Mouse (Mus musculus): ENCODE measurements around the gene Crip2. TPM values are rescaled to one million over a fixed set of nuclear protein-coding genes. Genes with fewer than 3 reads are reported as not detected.

The Crip2 gene
- 198 and 211 TPM in 2 replicates for polyA plus RNA-seq (2014; fragmentation: Nextera tagmentation; extraction: Ambion mirVana)

GRCm38 (mm10) chr12:113139908-113140615, at the start of gene Crip2:
Crip2 (plus strand) TSS chr12:113140236.
- H3K9ac ChIP-seq (ENCODE audit: low read length) = peak within 1 kb of the TSS; percentile 63
- peak; percentile 89 for ATAC-seq (ENCODE audit: insufficient read depth, low FRiP score, low TSS enrichment)
- H3K4me3 ChIP-seq (ENCODE audit: low read depth, low read length) = peak within 1 kb of the TSS; percentile 56
- DNase-seq (ENCODE audit: low spot score) = peak; percentile 94
- H3K27ac ChIP-seq (ENCODE audit: low read depth, low read length) = peak within 1 kb of the TSS; percentile 78
- peaks cover 26% of the 10 kb centered on the region for H3K4me1 ChIP-seq (ENCODE audit: control insufficient read depth, insufficient read depth, low read length)
- no peaks in the 10 kb centered on the region for H3K9me3 ChIP-seq (ENCODE audit: control insufficient read depth, low read length)
- WGBS = under 1% methylated on average over 65 of the region's 68 CpGs
- H3K36me3 ChIP-seq (ENCODE audit: control insufficient read depth, insufficient read depth, low read length) = peaks cover 17% of the 10 kb centered on the region
- H3K4me2 ChIP-seq (ENCODE audit: low read depth) = peak within 1 kb of the TSS; percentile 62
- 0 out of 2 replicates have a peak, but pooled peaks cover 6% of the 10 kb centered on the region for H3K27me3 ChIP-seq (ENCODE audit: control insufficient read depth, insufficient read depth, low read length)

GRCm38 (mm10) chr12:113097040-113097439, 43.0 kb upstream of the Crip2 start:
- 88% methylated on average over 5 of the region's 5 CpGs for WGBS
- no peak for ATAC-seq (ENCODE audit: insufficient read depth, low FRiP score, low TSS enrichment)
- Histone ChIP-seq H3K9me3 (ENCODE audit: control insufficient read depth, low read length) (no peaks in the 10 kb centered on the region), H3K4me2 (ENCODE audit: low read depth) (peak overlapping the region; percentile 95), H3K4me1 (ENCODE audit: control insufficient read depth, insufficient read depth, low read length) (peaks cover 16% of the 10 kb centered on the region), H3K9ac (ENCODE audit: low read length) (no peak overlapping the region), H3K27me3 (ENCODE audit: control insufficient read depth, insufficient read depth, low read length) (no peaks in the 10 kb centered on the region), H3K4me3 (ENCODE audit: low read depth, low read length) (no peak overlapping the region), H3K36me3 (ENCODE audit: control insufficient read depth, insufficient read depth, low read length) (no peaks in the 10 kb centered on the region), H3K27ac (ENCODE audit: low read depth, low read length) (no peak overlapping the region)
- DNase-seq (ENCODE audit: low spot score) = no peak

- no peaks in the 10 kb centered on the region for H3K27me3 ChIP-seq (ENCODE audit: control insufficient read depth, insufficient read depth, low read length)
- DNase-seq (ENCODE audit: low spot score) = peak; percentile 74
- no peaks in the 10 kb centered on the region for H3K36me3 ChIP-seq (ENCODE audit: control insufficient read depth, insufficient read depth, low read length)
- H3K4me3 ChIP-seq (ENCODE audit: low read depth, low read length) = peak within 1 kb of the TSS; percentile 100
- H3K4me1 ChIP-seq (ENCODE audit: control insufficient read depth, insufficient read depth, low read length) = peaks cover 16% of the 10 kb centered on the region
- H3K4me2 ChIP-seq (ENCODE audit: low read depth) = peak within 1 kb of the TSS; percentile 95
- peak within 1 kb of the TSS; percentile 99 for H3K9ac ChIP-seq (ENCODE audit: low read length)
- peak within 1 kb of the TSS; percentile 86 for H3K27ac ChIP-seq (ENCODE audit: low read depth, low read length)
- ATAC-seq (ENCODE audit: insufficient read depth, low FRiP score, low TSS enrichment) = peak; percentile 70
- H3K9me3 ChIP-seq (ENCODE audit: control insufficient read depth, low read length) = no peaks in the 10 kb centered on the region
- 2% methylated on average over 21 of the region's 53 CpGs for WGBS
These were observed 42.2 kb upstream of the Crip2 start, which contains the start of gene Mta1 for GRCm38 (mm10) chr12:113097749-113098281. Mta1 (plus strand) TSS chr12:113098278.

- Histone ChIP-seq H3K27ac (ENCODE audit: low read depth, low read length) (peak overlapping the region; percentile 86), H3K4me3 (ENCODE audit: low read depth, low read length) (peak overlapping the region; percentile 100), H3K4me2 (ENCODE audit: low read depth) (peak overlapping the region; percentile 95), H3K27me3 (ENCODE audit: control insufficient read depth, insufficient read depth, low read length) (no peaks in the 10 kb centered on the region), H3K9ac (ENCODE audit: low read length) (peak overlapping the region; percentile 99), H3K36me3 (ENCODE audit: control insufficient read depth, insufficient read depth, low read length) (no peaks in the 10 kb centered on the region), H3K4me1 (ENCODE audit: control insufficient read depth, insufficient read depth, low read length) (peaks cover 16% of the 10 kb centered on the region), H3K9me3 (ENCODE audit: control insufficient read depth, low read length) (no peaks in the 10 kb centered on the region)
- WGBS = under 1% methylated on average over 32 of the region's 60 CpGs
- ATAC-seq (ENCODE audit: insufficient read depth, low FRiP score, low TSS enrichment) = peak; percentile 22
- DNase-seq (ENCODE audit: low spot score) = peak; percentile 48
These were observed 41.4 kb upstream of the Crip2 start for GRCm38 (mm10) chr12:113098530-113099151.

DNA sequence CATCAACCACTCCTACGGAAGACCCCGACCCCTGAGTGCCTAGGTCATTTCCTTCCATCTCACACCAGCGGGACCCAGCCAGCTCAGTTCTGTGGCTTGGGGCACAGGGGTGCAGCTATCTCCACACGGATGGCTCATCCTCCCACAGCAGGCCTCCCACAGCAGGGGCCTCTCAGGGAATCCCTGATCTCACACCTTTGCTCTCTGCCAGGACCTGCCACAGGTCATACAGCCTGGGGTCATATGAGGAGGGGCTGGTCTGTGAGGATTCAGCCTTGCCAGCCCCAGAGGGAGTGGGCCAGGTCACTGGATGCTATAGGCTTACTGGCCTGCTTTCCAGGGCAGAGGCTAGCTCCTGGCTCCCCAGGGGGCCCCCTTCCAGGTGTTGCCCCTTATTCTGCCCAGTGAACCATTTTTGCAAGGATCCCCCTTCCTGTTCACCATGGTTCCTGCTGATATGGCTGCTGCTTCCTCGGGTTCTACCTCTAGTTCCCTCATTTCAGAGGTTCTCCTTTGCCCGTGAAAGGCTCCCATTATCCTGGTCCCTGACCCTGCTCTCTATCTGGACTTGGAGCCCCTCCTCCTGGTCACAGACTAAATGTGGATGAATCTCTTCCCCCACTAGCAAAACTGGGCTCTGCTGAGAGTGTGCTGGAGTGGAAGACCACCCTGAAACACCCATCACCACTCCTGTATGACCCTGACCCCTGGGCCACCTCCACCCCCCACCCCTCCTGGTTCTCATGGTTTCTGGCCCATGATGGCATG, 40.4 kb upstream of the Crip2 start:
- Histone ChIP-seq H3K9me3 (ENCODE audit: control insufficient read depth, low read length) (no peaks in the 10 kb centered on the region), H3K4me3 (ENCODE audit: low read depth, low read length) (peak overlapping the region; percentile 100), H3K27me3 (ENCODE audit: control insufficient read depth, insufficient read depth, low read length) (no peaks in the 10 kb centered on the region), H3K4me2 (ENCODE audit: low read depth) (peak overlapping the region; percentile 95), H3K36me3 (ENCODE audit: control insufficient read depth, insufficient read depth, low read length) (no peaks in the 10 kb centered on the region), H3K27ac (ENCODE audit: low read depth, low read length) (no peak overlapping the region), H3K4me1 (ENCODE audit: control insufficient read depth, insufficient read depth, low read length) (peaks cover 16% of the 10 kb centered on the region), H3K9ac (ENCODE audit: low read length) (peak overlapping the region; percentile 99)
- no peak for ATAC-seq (ENCODE audit: insufficient read depth, low FRiP score, low TSS enrichment)
- WGBS = 41% methylated on average over 6 of the region's 6 CpGs
- DNase-seq (ENCODE audit: low spot score) = no peak

- Histone ChIP-seq H3K9ac (ENCODE audit: low read length) (no peak overlapping the region), H3K36me3 (ENCODE audit: control insufficient read depth, insufficient read depth, low read length) (no peaks in the 10 kb centered on the region), H3K4me1 (ENCODE audit: control insufficient read depth, insufficient read depth, low read length) (peaks cover 16% of the 10 kb centered on the region), H3K4me3 (ENCODE audit: low read depth, low read length) (no peak overlapping the region), H3K27ac (ENCODE audit: low read depth, low read length) (no peak overlapping the region), H3K4me2 (ENCODE audit: low read depth) (no peak overlapping the region), H3K9me3 (ENCODE audit: control insufficient read depth, low read length) (no peaks in the 10 kb centered on the region), H3K27me3 (ENCODE audit: control insufficient read depth, insufficient read depth, low read length) (no peaks in the 10 kb centered on the region)
- WGBS = 80% methylated on average over 5 of the region's 5 CpGs
- DNase-seq (ENCODE audit: low spot score) (no peak), ATAC-seq (ENCODE audit: insufficient read depth, low FRiP score, low TSS enrichment) (no peak)
These were observed 39.5 kb upstream of the Crip2 start for GRCm38 (mm10) chr12:113100448-113101076.

GRCm38 (mm10) chr12:113101251-113101960, 38.6 kb upstream of the Crip2 start:
- Histone ChIP-seq H3K36me3 (ENCODE audit: control insufficient read depth, insufficient read depth, low read length) (no peaks in the 10 kb centered on the region), H3K9me3 (ENCODE audit: control insufficient read depth, low read length) (no peaks in the 10 kb centered on the region), H3K27ac (ENCODE audit: low read depth, low read length) (no peak overlapping the region), H3K4me1 (ENCODE audit: control insufficient read depth, insufficient read depth, low read length) (peaks cover 16% of the 10 kb centered on the region), H3K4me2 (ENCODE audit: low read depth) (no peak overlapping the region), H3K9ac (ENCODE audit: low read length) (no peak overlapping the region), H3K27me3 (ENCODE audit: control insufficient read depth, insufficient read depth, low read length) (no peaks in the 10 kb centered on the region), H3K4me3 (ENCODE audit: low read depth, low read length) (no peak overlapping the region)
- ATAC-seq (ENCODE audit: insufficient read depth, low FRiP score, low TSS enrichment) = no peak
- DNase-seq (ENCODE audit: low spot score) = no peak
- 92% methylated on average over 9 of the region's 9 CpGs for WGBS

- peak; percentile 72 for DNase-seq (ENCODE audit: low spot score)
- Histone ChIP-seq H3K36me3 (ENCODE audit: control insufficient read depth, insufficient read depth, low read length) (no peaks in the 10 kb centered on the region), H3K9me3 (ENCODE audit: control insufficient read depth, low read length) (no peaks in the 10 kb centered on the region), H3K4me2 (ENCODE audit: low read depth) (no peak overlapping the region), H3K4me1 (ENCODE audit: control insufficient read depth, insufficient read depth, low read length) (peaks cover 16% of the 10 kb centered on the region), H3K9ac (ENCODE audit: low read length) (no peak overlapping the region), H3K4me3 (ENCODE audit: low read depth, low read length) (no peak overlapping the region), H3K27me3 (ENCODE audit: control insufficient read depth, insufficient read depth, low read length) (no peaks in the 10 kb centered on the region), H3K27ac (ENCODE audit: low read depth, low read length) (no peak overlapping the region)
- 68% methylated on average over 6 of the region's 6 CpGs for WGBS
- no peak for ATAC-seq (ENCODE audit: insufficient read depth, low FRiP score, low TSS enrichment)
These were observed 37.6 kb upstream of the Crip2 start for GRCm38 (mm10) chr12:113102461-113102860.

Measured in neural tube, embryonic 11.5 days (tissue).